Mouse (Mus musculus) CH12.LX (cell line): ENCODE measurements around the gene Klk5. TPM values are rescaled to one million over a fixed set of nuclear protein-coding genes. Genes with fewer than 3 reads are reported as not detected.
A peak's percentile ranks its signal among the peaks of the same experiment; 100 is the strongest.

Experiments
- DNase-seq: peaks from one replicate; pipeline ENCODE4 v3.0.0-alpha.2; 2013; ENCODE audit errors: extremely low read depth
- H3K27ac ChIP-seq: 2 replicates; pipeline ENCODE4 v1.5.1; 2012; ENCODE audit warnings: low read depth, mild to moderate bottlenecking, control low read depth, moderate library complexity; ENCODE audit not compliant: insufficient read depth
- H3K27me3 ChIP-seq: replicated peaks from 2 replicates; pipeline ENCODE3; 2012; ENCODE audit warnings: inconsistent platforms
- H3K36me3 ChIP-seq, 2 experiments: replicated peaks in 1 of 2; 2 replicates each; pipeline versions ENCODE3 to v1.6.1; 2012; ENCODE audit warnings: inconsistent platforms in 1 of 2, low read length in 1 of 2, mild to moderate bottlenecking in 1 of 2, mixed read lengths in 1 of 2, moderate library complexity in 1 of 2; ENCODE audit not compliant: control insufficient read depth in 1 of 2, insufficient read depth in 1 of 2
- H3K4me1 ChIP-seq, 2 experiments: 2 replicates each; pipeline ENCODE4 v1.6.1; 2012; ENCODE audit warnings: inconsistent platforms in 1 of 2, moderate library complexity in 1 of 2; ENCODE audit not compliant: insufficient read depth in 2 of 2, control insufficient read depth in 1 of 2
- H3K4me2 ChIP-seq: 2 replicates; pipeline ENCODE4 v1.6.1; 2012; ENCODE audit warnings: low read depth, mild to moderate bottlenecking, control low read depth; ENCODE audit not compliant: poor library complexity, insufficient read depth, severe bottlenecking
- H3K4me3 ChIP-seq, 3 experiments: fragments of 150-350 bp in 1 of 3; sonication (generic) in 1 of 3; replicated peaks in 1 of 3; 2 replicates each; pipeline versions ENCODE3 to v1.5.1; 2011 to 2012; ENCODE audit warnings: low read depth in 2 of 3, low read length in 2 of 3, mild to moderate bottlenecking in 2 of 3, moderate library complexity in 2 of 3, control low read depth in 1 of 3, improper control_type of control experiment in 1 of 3, inconsistent platforms in 1 of 3, mixed read lengths in 1 of 3; ENCODE audit not compliant: poor library complexity in 1 of 3
- H3K79me2 ChIP-seq: replicated peaks from 2 replicates; pipeline ENCODE4 v1.6.1; 2012; ENCODE audit warnings: mild to moderate bottlenecking, moderate library complexity; ENCODE audit not compliant: control insufficient read depth, poor library complexity, insufficient read depth, severe bottlenecking; ENCODE audit errors: extremely low read depth
- H3K9ac ChIP-seq: 2 replicates; pipeline ENCODE4 v1.6.1; 2012; ENCODE audit warnings: low read depth, mild to moderate bottlenecking, control low read depth, moderate library complexity; ENCODE audit not compliant: insufficient read depth
- H3K9me3 ChIP-seq: replicated peaks from 2 replicates; pipeline ENCODE3; 2012; ENCODE audit warnings: low read length, inconsistent platforms, mixed read lengths
- CHD1 ChIP-seq: IDR thresholded peaks from 2 replicates; pipeline ENCODE4 v1.6.1; 2012; ENCODE audit warnings: low read depth, low read length, improper control_type of control experiment, inconsistent platforms
- CTCF ChIP-seq, 2 experiments: IDR thresholded peaks in 1 of 2; conservative IDR thresholded peaks in 1 of 2; 2 replicates each; pipeline ENCODE4 v1.5.1; 2011 to 2012; ENCODE audit warnings: low read depth in 2 of 2, low read length in 2 of 2, improper control_type of control experiment in 1 of 2, inconsistent platforms in 1 of 2, mild to moderate bottlenecking in 1 of 2, moderate library complexity in 1 of 2
- ELF1 ChIP-seq: IDR thresholded peaks from 2 replicates; pipeline ENCODE4 v1.6.1; 2014; ENCODE audit warnings: low read depth, mild to moderate bottlenecking, inconsistent platforms, low read length, improper control_type of control experiment
- JUND ChIP-seq: conservative IDR thresholded peaks from 2 replicates; pipeline ENCODE4 v1.6.1; 2011; ENCODE audit warnings: low read depth, low read length, improper control_type of control experiment
- MAFK ChIP-seq: IDR thresholded peaks from 2 replicates; pipeline ENCODE4 v1.6.1; 2011; ENCODE audit warnings: low read length, improper control_type of control experiment; ENCODE audit not compliant: insufficient replicate concordance
- MEF2A ChIP-seq: IDR thresholded peaks from 2 replicates; pipeline ENCODE4 v1.6.1; 2014; ENCODE audit warnings: low read depth, mild to moderate bottlenecking, inconsistent platforms, low read length, improper control_type of control experiment, borderline replicate concordance
- MYC ChIP-seq: IDR thresholded peaks from 2 replicates; pipeline ENCODE4 v1.6.1; 2011; ENCODE audit warnings: low read depth, mild to moderate bottlenecking, improper control_type of control experiment, low read length
- NRF1 ChIP-seq: IDR thresholded peaks from 2 replicates; pipeline ENCODE4 v1.6.1; 2014; ENCODE audit warnings: low read depth, mild to moderate bottlenecking, inconsistent platforms, low read length, improper control_type of control experiment, moderate library complexity
- POLR2A ChIP-seq: IDR thresholded peaks from 2 replicates; pipeline ENCODE4 v1.6.1; 2011; ENCODE audit warnings: low read depth, mild to moderate bottlenecking, improper control_type of control experiment, low read length
- SMC3 ChIP-seq: IDR thresholded peaks from 2 replicates; pipeline ENCODE4 v1.6.1; 2011; ENCODE audit warnings: low read depth, low read length, improper control_type of control experiment
- TBP ChIP-seq: conservative IDR thresholded peaks from 2 replicates; pipeline ENCODE4 v1.6.1; 2011; ENCODE audit warnings: low read depth, low read length, improper control_type of control experiment
- UBTF ChIP-seq: IDR thresholded peaks from 2 replicates; pipeline ENCODE4 v1.6.1; 2012; ENCODE audit warnings: low read depth, mild to moderate bottlenecking, inconsistent platforms, low read length, improper control_type of control experiment, moderate library complexity
- USF1 ChIP-seq: IDR thresholded peaks from 2 replicates; pipeline ENCODE4 v1.6.1; 2014; ENCODE audit warnings: low read depth, mild to moderate bottlenecking, inconsistent platforms, low read length, improper control_type of control experiment
- ZC3H11A ChIP-seq: IDR thresholded peaks from 2 replicates; pipeline ENCODE4 v1.6.1; 2012; ENCODE audit warnings: low read depth, mild to moderate bottlenecking, inconsistent platforms, low read length, improper control_type of control experiment
- dilution Hi-C: fragments of 300-500 bp; cut with MboI; formaldehyde crosslinking; loops from 2 replicates; pipeline ENCODE4 v1.14.3; 2020; ENCODE audit warnings: low sequenced_read_pairs; ENCODE audit not compliant: extremely low pct_unique_long_range_greater_than_20kb, extremely low pct_ligation_motif_present
- in situ Hi-C: fragments of 300-500 bp; cut with MboI; formaldehyde crosslinking; loops from 3 replicates; pipeline ENCODE4 v1.14.3; 2019; ENCODE audit warnings: low sequenced_read_pairs, low pct_ligation_motif_present, low pct_unique_long_range_greater_than_20kb, mixed read lengths
- polyA plus RNA-seq: library from polyadenylated mRNA; unstranded; fragments of >175 nt; gene quantifications from 2 replicates; pipeline ENCODE4 v1.2.1, GENCODE M21; 2012; ENCODE audit warnings: low read depth; ENCODE audit not compliant: insufficient read length
- total RNA-seq, 2 experiments: library from RNA; depleted of rRNA; stranded (reverse); fragments of 300-350 nt in 1 of 2; fragments of >200 nt in 1 of 2; gene quantifications; 2 replicates each; pipeline ENCODE4 v1.2.3; 2012 to 2014

Klk5 gene
- total and polyA plus RNA-seq, 3 experiments = not detected

DNA sequence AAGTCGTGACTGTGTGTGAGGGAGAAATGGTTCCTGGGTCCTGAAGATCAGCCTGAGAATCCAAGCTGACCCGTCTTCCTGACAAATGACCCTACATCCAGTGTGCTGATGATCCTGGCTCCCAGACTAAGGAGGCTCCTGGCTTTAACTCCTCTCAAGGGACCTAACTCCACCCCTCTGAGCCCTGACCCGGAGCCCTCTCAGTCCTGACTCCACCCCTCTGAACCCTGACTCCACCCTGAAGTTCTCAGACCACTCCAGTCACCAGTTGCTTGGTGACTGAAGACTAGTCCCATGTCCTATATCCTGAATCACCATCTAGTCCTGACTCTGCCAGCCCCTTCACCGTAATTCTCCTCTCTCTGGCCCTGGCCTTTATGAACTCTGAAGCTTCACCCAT is 40.6 kb downstream of the Klk5 start:
- Histone ChIP-seq H3K27me3 (peaks cover 76% of the 10 kb centered on the region), H3K4me3 (no peak overlapping the region), H3K27ac (no peak overlapping the region), H3K36me3 (no peaks in the 10 kb centered on the region), H3K4me1 (peaks cover 9 to 34% of the 10 kb centered on the region in 2 experiments), H3K9ac (no peak overlapping the region), H3K9me3 (peaks cover 11% of the 10 kb centered on the region), H3K79me2 (no peaks in the 10 kb centered on the region), H3K4me2 (0 out of 2 replicates have a peak overlapping the region, but pooled peaks have one; percentile 48)
- dilution Hi-C loops (no loop called here), in situ Hi-C loops (loop anchor here (5.0 kb wide), 1 partner anchor 40 kb away; no protein-coding TSS in a partner anchor)
- no peak for DNase-seq
- TF ChIP-seq MYC (no peak), SMC3 (no peak), ZC3H11A (no peak), USF1 (no peak), ELF1 (no peak)

DNA sequence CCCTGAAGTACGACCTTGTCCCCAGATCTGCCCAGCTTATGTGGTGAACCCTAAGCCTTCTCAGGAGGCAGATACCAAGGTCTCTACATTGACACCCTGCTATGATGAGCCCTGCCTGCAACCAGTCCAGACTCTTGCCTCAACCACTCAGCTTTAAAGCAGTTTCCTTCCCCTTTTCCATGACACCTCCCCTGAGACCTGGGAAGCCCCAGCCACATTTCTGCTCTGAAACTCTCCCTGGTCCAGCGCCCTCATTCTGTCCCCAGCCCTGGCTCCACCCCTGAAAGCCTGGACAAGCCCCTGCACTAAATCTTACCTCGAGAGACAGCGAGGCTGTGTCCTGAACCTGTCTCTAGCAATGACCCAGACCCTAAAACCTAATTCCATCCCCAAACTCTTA is 41.0 kb downstream of the Klk5 start:
- Histone ChIP-seq H3K27me3 (peaks cover 81% of the 10 kb centered on the region), H3K36me3 (no peaks in the 10 kb centered on the region), H3K9me3 (peaks cover 11% of the 10 kb centered on the region), H3K4me1 (peaks cover 9 to 34% of the 10 kb centered on the region in 2 experiments), H3K27ac (no peak overlapping the region), H3K4me3 (no peak overlapping the region), H3K4me2 (peak overlapping the region; percentile 48; the same call in 1 of the 2 replicates), H3K79me2 (no peaks in the 10 kb centered on the region), H3K9ac (no peak overlapping the region)
- dilution Hi-C loops = no loop called here
- DNase-seq = peak; percentile 27
- TF ChIP-seq CHD1 = no peak
- in situ Hi-C loops = loop anchor here (5.0 kb wide), 1 partner anchor 39 kb away; no protein-coding TSS in a partner anchor

DNA sequence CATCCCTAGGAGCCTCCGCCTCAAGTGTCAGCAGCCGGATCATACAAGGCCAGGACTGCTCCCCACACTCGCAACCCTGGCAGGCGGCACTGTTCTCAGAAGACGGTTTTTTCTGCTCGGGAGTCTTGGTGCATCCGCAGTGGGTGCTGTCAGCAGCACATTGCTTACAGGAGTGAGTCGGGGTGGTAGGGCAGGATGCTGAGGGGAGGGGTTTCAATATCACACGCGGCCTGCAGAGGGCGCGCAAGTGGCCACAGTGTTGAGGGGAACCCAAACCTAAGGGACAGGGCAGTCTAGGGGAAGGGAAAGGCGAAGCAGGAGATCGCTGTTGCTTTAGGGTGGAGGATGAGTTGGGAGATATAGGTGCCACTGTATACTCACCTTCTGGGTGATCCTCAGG is 41.8 kb downstream of the Klk5 start:
- Histone ChIP-seq H3K4me2 (peak overlapping the region; percentile 48), H3K27me3 (peaks cover 88% of the 10 kb centered on the region)
- DNase-seq = peak; percentile 54
- in situ Hi-C loops = loop anchor here (5.0 kb wide), 1 partner anchor 39 kb away; no protein-coding TSS in a partner anchor
- no peak for TF ChIP-seq UBTF
- no peak for TF ChIP-seq NRF1
- TF ChIP-seq CTCF (conservative IDR thresholded peaks at IDR 0.05 in 1 of 2, IDR thresholded peaks at IDR 0.05 in 1 of 2; ENCODE audit: low read depth in 2 of 2, low read length in 2 of 2) = peak in 1 of 2 experiments; percentile 69; a peak in 2 of 4 replicates
- TF ChIP-seq SMC3 = peak; percentile 59
- TF ChIP-seq USF1 = no peak
- TF ChIP-seq MAFK = no peak
- no peak for TF ChIP-seq POLR2A
- TF ChIP-seq JUND = no peak
- TF ChIP-seq MEF2A = no peak
- TF ChIP-seq TBP = no peak
- TF ChIP-seq, all 38 proteins: peak for 2
- Histone ChIP-seq H3K36me3 (no peaks in the 10 kb centered on the region), H3K4me1 (peaks cover 9 to 34% of the 10 kb centered on the region in 2 experiments), H3K4me3 (no peak overlapping the region), H3K27ac (no peak overlapping the region), H3K9ac (no peak overlapping the region), H3K79me2 (no peaks in the 10 kb centered on the region), H3K9me3 (peaks cover 7% of the 10 kb centered on the region)
- dilution Hi-C loops = no loop called here
